Mouse (Mus musculus) liver, embryonic 14.5 days (tissue): ENCODE data around the gene Abtb2.

Source experiments
- CTCF ChIP-seq: IDR thresholded peaks from 2 replicates; pipeline ENCODE4 v1.5.1; 2016; ENCODE audit warnings: antibody characterized with exemption, low read depth, control low read depth
- EP300 ChIP-seq: IDR thresholded peaks from 2 replicates; pipeline ENCODE4 v1.6.1; 2016; ENCODE audit warnings: antibody characterized with exemption, low read depth

DNA sequence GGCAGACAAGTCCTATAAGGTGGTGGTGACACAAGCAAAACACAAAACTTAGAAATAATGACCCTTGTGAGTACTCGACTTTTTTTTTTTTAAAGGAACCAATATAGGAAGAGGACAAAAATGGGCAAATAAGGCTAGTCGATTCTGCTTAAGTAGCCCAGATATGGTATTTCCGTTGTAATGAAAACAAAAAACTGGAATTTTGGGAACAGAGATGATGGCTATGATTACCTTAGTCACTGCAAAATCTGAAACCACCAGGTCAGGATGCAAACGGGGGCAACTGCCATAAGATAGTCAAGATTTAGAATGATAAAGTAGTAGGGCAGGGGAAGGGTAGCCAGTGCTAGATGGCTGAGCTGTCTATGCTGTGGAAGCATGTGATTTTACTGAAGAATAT lies 195.9 kb downstream of the Abtb2 start:
- TF ChIP-seq EP300 (no peak), CTCF (no peak)
